Mouse (Mus musculus) ovary, adult 18-20 months (tissue): Measurements from ENCODE around the gene Bcl2l1.

Experiments
- DNase-seq: peaks from one replicate; pipeline ENCODE4 v3.0.0; 2022; ENCODE audit warnings: low spot score, mixed read lengths

Bcl2l1 gene

GRCm38 (mm10) chr2:152772231-152772630 is 59.3 kb downstream of the Bcl2l1 start:
- DNase-seq = no peak

GRCm38 (mm10) chr2:152771571-152771970 is 60.0 kb downstream of the Bcl2l1 start:
- peak; percentile 81 for DNase-seq

- DNase-seq = no peak
These were observed 61.9 kb downstream of the Bcl2l1 start for GRCm38 (mm10) chr2:152769677-152770076.

GRCm38 (mm10) chr2:152767618-152768271 is 63.8 kb downstream of the Bcl2l1 start:
- DNase-seq = no peak

- peak; percentile 79 for DNase-seq
These were observed 65.0 kb downstream of the Bcl2l1 start for GRCm38 (mm10) chr2:152766387-152767123.

- DNase-seq = no peak
These were observed 66.4 kb downstream of the Bcl2l1 start for GRCm38 (mm10) chr2:152765045-152765674.

- no peak for DNase-seq
These were observed 67.1 kb downstream of the Bcl2l1 start for GRCm38 (mm10) chr2:152764172-152765044.

- no peak for DNase-seq
These were observed 68.2 kb downstream of the Bcl2l1 start for GRCm38 (mm10) chr2:152763310-152763709.

GRCm38 (mm10) chr2:152758351-152758750 is 73.2 kb downstream of the Bcl2l1 start:
- no peak for DNase-seq

GRCm38 (mm10) chr2:152757478-152757877 is 74.0 kb downstream of the Bcl2l1 start:
- no peak for DNase-seq

- DNase-seq = no peak
These were observed 74.8 kb downstream of the Bcl2l1 start for GRCm38 (mm10) chr2:152756474-152757393.

- no peak for DNase-seq
These were observed 77.4 kb downstream of the Bcl2l1 start, which contains the start of gene Cox4i2 for GRCm38 (mm10) chr2:152753944-152754711. Gene Cox4i2, plus strand, starts transcription at chr2:152754173.

GRCm38 (mm10) chr2:152742435-152742834 is 89.1 kb downstream of the Bcl2l1 start:
- no peak for DNase-seq

- DNase-seq = peak; percentile 45
These were observed 90.1 kb downstream of the Bcl2l1 start for GRCm38 (mm10) chr2:152741153-152742041.

GRCm38 (mm10) chr2:152740490-152740889 is 91.0 kb downstream of the Bcl2l1 start:
- no peak for DNase-seq

- no peak for DNase-seq
These were observed 91.7 kb downstream of the Bcl2l1 start for GRCm38 (mm10) chr2:152739842-152740260.

- DNase-seq = peak; percentile 74
These were observed 92.3 kb downstream of the Bcl2l1 start for GRCm38 (mm10) chr2:152739031-152739841.

GRCm38 (mm10) chr2:152738341-152738740 is 93.2 kb downstream of the Bcl2l1 start:
- DNase-seq = no peak
